Mouse (Mus musculus) stomach, embryonic 14.5 days (tissue): ENCODE measurements around the gene Gm20388. TPM values are rescaled to one million over a fixed set of nuclear protein-coding genes. Genes with fewer than 3 reads are reported as not detected.
A peak's percentile ranks its signal among the peaks of the same experiment; 100 is the strongest.

Source experiments
- ATAC-seq: fragments of 200-750 bp; cut with Nextera tagmentation; 2 replicates; pipeline ENCODE4 v1.8.0; 2017; ENCODE audit warnings: low read depth, moderate TSS enrichment; ENCODE audit not compliant: insufficient number of reproducible peaks, insufficient read depth, low FRiP score
- H3K27ac ChIP-seq: fragments of 300-500 bp; sonication (generic); 2 replicates; pipeline ENCODE4 v1.5.1; 2014; ENCODE audit warnings: mild to moderate bottlenecking, low read length, moderate library complexity, mixed read lengths
- H3K27me3 ChIP-seq: fragments of 300-500 bp; sonication (generic); 2 replicates; pipeline ENCODE4 v1.6.1; 2014; ENCODE audit warnings: low read length, control low read depth, mixed read lengths; ENCODE audit not compliant: control insufficient read depth, insufficient read depth
- H3K36me3 ChIP-seq: fragments of 300-500 bp; sonication (generic); 2 replicates; pipeline ENCODE4 v1.6.1; 2014; ENCODE audit warnings: mild to moderate bottlenecking, control low read depth, low read length, moderate library complexity, mixed read lengths; ENCODE audit not compliant: control insufficient read depth, insufficient read depth
- H3K4me1 ChIP-seq: fragments of 300-500 bp; sonication (generic); 2 replicates; pipeline ENCODE4 v1.6.1; 2014; ENCODE audit warnings: low read length, control low read depth, mixed read lengths; ENCODE audit not compliant: control insufficient read depth, insufficient read depth
- H3K4me2 ChIP-seq: fragments of 300-500 bp; sonication (generic); replicated peaks from 2 replicates; pipeline ENCODE4 v1.6.1; 2014; ENCODE audit warnings: low read depth, low read length, control low read depth
- H3K4me3 ChIP-seq: fragments of 300-500 bp; sonication (generic); 2 replicates; pipeline ENCODE4 v1.5.1; 2014; ENCODE audit warnings: low read depth, low read length, control low read depth
- H3K9ac ChIP-seq: fragments of 300-500 bp; sonication (generic); replicated peaks from 2 replicates; pipeline ENCODE4 v1.6.1; 2014; ENCODE audit warnings: low read depth, mild to moderate bottlenecking, control low read depth, low read length, moderate library complexity, mixed read lengths
- H3K9me3 ChIP-seq: fragments of 300-500 bp; sonication (generic); 2 replicates; pipeline ENCODE4 v1.6.1; 2016; ENCODE audit warnings: low read depth, low read length, control low read depth; ENCODE audit not compliant: control insufficient read depth
- WGBS: fragments of 180-500 bp; shearing (Covaris S2); extraction: QIAGEN DNeasy Blood & Tissue Kit; methylation state at CpG from one replicate; pipeline ENCODE4 v1.1.7; 2014; 5-methylcytosine and 5-hydroxymethylcytosine counted together
- polyA plus RNA-seq: library from polyadenylated mRNA; unstranded; fragments of >200 nt; fragmentation: Nextera tagmentation; extraction: Ambion mirVana; gene quantifications from 2 replicates; pipeline ENCODE4 v1.2.1, GENCODE M21; 2014

The Gm20388 gene
- polyA plus RNA-seq, 1 experiment from 2014 or later, result 11.4 TPM

DNA sequence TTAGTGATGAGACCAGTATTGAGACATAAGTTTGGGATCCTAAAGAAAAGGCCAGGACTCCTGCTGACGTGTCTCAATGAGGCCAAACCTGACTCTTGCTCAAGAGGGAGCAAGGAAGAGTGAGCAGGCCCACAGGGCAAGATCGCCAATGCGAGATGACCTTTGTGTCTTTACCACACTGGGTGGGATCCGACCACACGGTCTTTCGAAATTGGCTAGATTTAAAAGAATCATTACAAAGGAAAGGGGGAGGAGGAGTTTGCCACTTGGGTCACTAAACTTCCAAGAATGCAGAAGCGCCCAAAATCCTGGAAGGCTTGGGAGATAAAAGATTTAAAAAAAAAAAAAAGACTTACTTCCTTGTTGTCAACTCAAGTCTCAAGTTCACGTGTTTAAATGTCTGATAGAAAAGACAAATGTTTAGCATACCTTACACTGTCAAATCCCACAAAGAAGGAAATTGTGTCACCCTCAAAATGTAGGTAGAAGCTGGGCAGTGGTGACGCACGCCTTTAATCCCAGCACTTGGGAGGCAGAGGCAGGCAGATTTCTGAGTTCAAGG, 1936.7 kb downstream of the Gm20388 start:
- Histone ChIP-seq H3K4me2 (no peak overlapping the region), H3K36me3 (no peaks in the 10 kb centered on the region), H3K4me3 (no peak overlapping the region), H3K4me1 (no peaks in the 10 kb centered on the region), H3K27me3 (no peaks in the 10 kb centered on the region), H3K27ac (no peak overlapping the region), H3K9me3 (no peaks in the 10 kb centered on the region), H3K9ac (no peak overlapping the region)
- 78% methylated on average over 10 of the region's 10 CpGs for WGBS
- no peak for ATAC-seq

DNA sequence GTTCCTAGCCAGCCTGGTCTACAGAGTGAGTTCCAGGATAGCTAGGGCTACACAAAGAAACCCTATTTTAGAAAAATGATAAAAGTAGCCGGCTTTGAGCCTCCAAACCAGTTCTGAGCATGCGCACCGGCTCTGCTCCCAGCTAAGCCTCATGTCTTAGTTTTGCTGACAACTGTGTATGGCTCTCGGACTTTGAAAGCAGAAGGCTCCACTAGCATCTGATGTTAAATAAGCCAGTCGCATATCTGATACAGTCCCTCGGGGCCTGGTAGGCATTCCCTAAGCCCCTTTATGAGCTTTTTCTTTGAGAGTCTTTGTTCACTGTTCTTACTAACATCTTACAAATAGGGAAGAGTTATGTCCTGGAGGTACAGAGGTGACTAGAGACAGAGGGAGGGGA, 1937.3 kb downstream of the Gm20388 start:
- no peak overlapping the region for H3K4me3 ChIP-seq
- H3K4me1 ChIP-seq, result no peaks in the 10 kb centered on the region
- H3K36me3 ChIP-seq, result no peaks in the 10 kb centered on the region
- no peak overlapping the region for H3K9ac ChIP-seq
- H3K27me3 ChIP-seq, result no peaks in the 10 kb centered on the region
- H3K27ac ChIP-seq, result no peak overlapping the region
- no peaks in the 10 kb centered on the region for H3K9me3 ChIP-seq
- WGBS, result 73% methylated on average over 6 of the region's 6 CpGs
- no peak overlapping the region for H3K4me2 ChIP-seq
- no peak for ATAC-seq

DNA sequence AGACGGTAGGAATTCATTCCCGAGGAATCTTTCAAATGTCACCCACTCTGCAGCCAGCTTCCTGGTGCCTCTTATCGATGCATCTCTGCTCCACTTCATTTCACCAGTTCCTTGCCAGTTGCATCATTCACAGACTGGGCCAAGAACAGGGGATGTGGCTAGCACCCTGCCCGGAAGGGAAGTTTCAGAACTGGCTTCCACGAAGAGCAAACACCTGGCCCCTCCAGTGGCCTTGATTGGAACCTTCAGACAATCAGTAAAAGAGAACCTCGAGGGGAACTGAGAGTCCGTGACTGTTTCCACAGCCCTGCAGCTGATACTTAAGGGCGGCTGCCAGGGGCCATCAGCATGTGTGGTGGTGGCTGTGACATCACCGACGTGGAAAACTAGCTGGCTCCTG, 1937.9 kb downstream of the Gm20388 start:
- no peak overlapping the region for H3K27ac ChIP-seq
- H3K9me3 ChIP-seq, result no peaks in the 10 kb centered on the region
- no peaks in the 10 kb centered on the region for H3K36me3 ChIP-seq
- ATAC-seq, result no peak
- H3K4me1 ChIP-seq, result no peaks in the 10 kb centered on the region
- no peak overlapping the region for H3K4me2 ChIP-seq
- WGBS, result 59% methylated on average over 10 of the region's 10 CpGs
- no peak overlapping the region for H3K4me3 ChIP-seq
- no peaks in the 10 kb centered on the region for H3K27me3 ChIP-seq
- H3K9ac ChIP-seq, result no peak overlapping the region

DNA sequence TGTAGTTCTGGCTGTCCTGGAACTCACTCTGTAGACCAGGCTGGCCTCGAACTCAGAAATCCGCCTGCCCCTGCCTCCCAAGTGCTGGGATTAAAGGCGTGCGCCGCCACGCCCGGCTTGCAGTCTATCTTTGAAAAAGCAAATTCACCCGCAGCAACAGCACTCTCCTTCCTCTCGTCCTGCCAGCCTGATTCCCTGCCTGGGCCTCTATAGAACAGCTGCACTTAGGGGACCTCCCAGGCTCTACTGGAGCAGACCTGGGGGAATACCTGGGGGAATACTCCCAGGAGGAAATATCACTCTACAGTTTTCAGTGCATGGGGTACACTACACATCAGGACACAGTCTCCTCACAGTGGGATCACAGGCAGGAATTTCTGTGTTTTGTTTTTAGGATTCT, 1938.7 kb downstream of the Gm20388 start:
- ATAC-seq, result no peak
- Histone ChIP-seq H3K36me3 (no peaks in the 10 kb centered on the region), H3K4me3 (no peak overlapping the region), H3K4me2 (no peak overlapping the region), H3K27me3 (no peaks in the 10 kb centered on the region), H3K4me1 (no peaks in the 10 kb centered on the region), H3K9me3 (no peaks in the 10 kb centered on the region), H3K27ac (no peak overlapping the region), H3K9ac (no peak overlapping the region)
- 67% methylated on average over 9 of the region's 9 CpGs for WGBS

DNA sequence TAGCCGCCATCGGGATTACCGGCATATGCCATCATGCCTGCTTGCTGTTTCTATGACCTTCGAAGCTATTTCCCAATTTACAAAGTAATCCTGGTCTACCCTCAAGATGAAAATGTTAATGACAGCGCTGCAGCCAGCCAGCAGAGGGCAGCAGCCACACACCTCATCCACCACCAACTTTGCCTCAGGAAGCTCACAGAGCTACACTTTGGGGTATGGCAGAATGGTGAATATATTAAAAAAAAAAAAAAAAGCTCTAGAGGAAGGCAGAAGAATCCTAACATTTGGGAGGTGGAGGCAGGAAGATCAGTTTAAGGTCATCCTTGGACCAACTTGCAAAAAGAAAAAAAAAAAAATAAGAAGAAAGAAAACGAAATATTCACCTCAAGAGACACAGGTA, 1939.4 kb downstream of the Gm20388 start:
- ATAC-seq, result no peak

DNA sequence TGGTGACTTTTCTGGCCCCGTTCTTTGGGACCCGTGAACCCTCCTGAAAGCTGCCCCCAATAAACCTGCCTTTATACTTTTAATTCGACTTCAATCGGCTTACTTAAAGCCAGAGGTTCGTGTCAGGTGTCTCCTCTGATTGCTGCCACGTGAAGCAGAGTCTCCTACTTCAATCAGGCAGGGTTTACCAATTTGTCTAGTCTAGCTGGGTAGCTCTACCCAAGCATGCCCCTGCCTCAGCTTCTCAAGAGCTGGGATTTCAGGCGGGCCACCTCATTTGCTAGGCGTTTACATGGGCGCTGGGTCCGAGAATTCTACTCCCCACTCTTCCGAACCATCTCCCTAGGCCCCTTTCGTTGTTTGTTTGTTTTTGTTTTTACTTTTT, 1939.8 kb downstream of the Gm20388 start:
- Histone ChIP-seq H3K36me3 (no peaks in the 10 kb centered on the region), H3K27ac (no peak overlapping the region), H3K4me1 (no peaks in the 10 kb centered on the region), H3K9me3 (no peaks in the 10 kb centered on the region), H3K27me3 (no peaks in the 10 kb centered on the region), H3K4me2 (peak overlapping the region; percentile 48), H3K9ac (no peak overlapping the region), H3K4me3 (no peak overlapping the region)
- 40% methylated on average over 12 of the region's 12 CpGs for WGBS
- no peak for ATAC-seq

More for the DNA sequence above, 1939.4 kb downstream of the Gm20388 start:
- Histone ChIP-seq H3K4me2 (no peak overlapping the region), H3K4me3 (no peak overlapping the region), H3K36me3 (no peaks in the 10 kb centered on the region), H3K4me1 (no peaks in the 10 kb centered on the region), H3K9me3 (no peaks in the 10 kb centered on the region), H3K27me3 (no peaks in the 10 kb centered on the region), H3K9ac (no peak overlapping the region), H3K27ac (no peak overlapping the region)
- 14% methylated on average over 6 of the region's 6 CpGs for WGBS

DNA sequence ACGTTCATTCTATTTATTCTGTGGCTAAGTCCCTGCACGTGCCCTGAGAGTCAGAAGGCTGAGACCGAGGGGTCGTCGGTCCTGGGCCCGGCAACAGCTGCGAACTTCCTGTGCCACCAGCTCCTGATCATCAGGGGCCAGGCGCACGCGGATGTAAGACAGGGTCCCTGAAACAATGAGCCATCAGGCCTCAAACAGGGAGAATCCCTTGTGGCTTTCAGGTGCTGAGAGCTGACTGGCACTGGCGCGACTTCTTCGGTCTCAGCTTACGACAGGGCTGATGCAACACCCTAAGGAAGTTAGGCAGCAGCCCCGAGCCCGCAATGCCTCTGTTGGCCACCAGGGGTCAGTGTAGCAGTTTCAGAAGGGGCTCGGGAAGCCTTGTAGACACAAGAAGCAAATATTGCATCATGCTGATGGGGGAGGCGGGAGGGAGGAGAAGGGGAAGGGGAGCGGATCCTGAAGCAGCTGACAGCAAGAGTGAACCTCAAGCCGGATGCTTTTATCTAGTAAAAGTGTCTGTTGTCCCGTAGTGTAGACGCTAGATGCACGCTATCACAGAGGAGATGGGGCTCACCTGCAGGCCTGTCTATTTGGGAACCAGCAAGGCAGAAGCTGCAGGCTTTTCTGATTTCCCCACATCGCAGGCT, 1940.3 kb downstream of the Gm20388 start:
- no peak overlapping the region for H3K27ac ChIP-seq
- no peaks in the 10 kb centered on the region for H3K36me3 ChIP-seq
- H3K4me3 ChIP-seq, result no peak overlapping the region
- no peaks in the 10 kb centered on the region for H3K4me1 ChIP-seq
- no peaks in the 10 kb centered on the region for H3K9me3 ChIP-seq
- peak overlapping the region; percentile 48 for H3K4me2 ChIP-seq
- no peaks in the 10 kb centered on the region for H3K27me3 ChIP-seq
- WGBS, result 4% methylated on average over 24 of the region's 24 CpGs
- no peak overlapping the region for H3K9ac ChIP-seq
- ATAC-seq, result peak; percentile 84

DNA sequence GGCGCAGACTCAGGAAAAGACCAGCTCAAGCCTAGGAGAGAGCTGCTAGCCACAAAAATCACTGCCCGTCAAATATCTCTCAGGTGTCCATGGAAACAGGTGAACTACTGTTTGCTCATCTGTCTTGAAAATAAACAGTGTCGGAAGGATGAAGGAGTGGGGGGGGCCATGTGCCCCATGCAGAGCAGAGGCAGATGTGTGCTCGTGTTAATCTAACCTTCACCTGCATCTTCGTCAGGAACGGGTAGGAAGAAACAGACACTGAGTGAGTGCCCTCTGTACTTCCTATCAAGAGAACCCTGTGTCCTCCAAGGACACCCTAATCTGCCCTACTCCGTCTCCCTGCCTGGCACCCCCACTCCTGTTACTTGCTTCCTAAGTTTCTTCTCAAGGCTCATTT, 1941.1 kb downstream of the Gm20388 start:
- Histone ChIP-seq H3K4me1 (no peaks in the 10 kb centered on the region), H3K9ac (no peak overlapping the region), H3K9me3 (no peaks in the 10 kb centered on the region), H3K27ac (no peak overlapping the region), H3K27me3 (no peaks in the 10 kb centered on the region), H3K36me3 (no peaks in the 10 kb centered on the region), H3K4me3 (no peak overlapping the region), H3K4me2 (peak overlapping the region; percentile 48; the same call in 1 of the 2 replicates)
- WGBS, result 25% methylated on average over 7 of the region's 7 CpGs
- no peak; the same call in 1 of the 2 replicates for ATAC-seq

DNA sequence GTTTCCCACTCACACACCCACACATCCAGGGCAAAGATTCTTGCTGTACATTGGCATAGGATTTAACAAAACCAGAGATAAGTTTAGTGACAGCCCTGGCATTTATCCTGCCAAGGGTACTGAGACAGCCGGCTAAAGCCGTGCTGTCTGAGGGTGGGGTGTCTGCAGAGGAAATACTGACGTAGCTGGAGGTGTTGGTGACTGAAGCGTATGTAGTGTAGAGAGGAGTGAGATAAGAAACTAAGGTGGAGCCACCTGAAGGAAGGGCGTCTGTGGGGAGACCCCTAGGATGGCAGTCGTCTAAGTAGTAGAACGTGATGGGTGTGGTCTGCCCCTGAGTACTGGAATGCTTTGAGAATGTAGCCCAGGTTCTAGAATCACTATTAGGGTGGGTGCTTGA, 1941.8 kb downstream of the Gm20388 start:
- no peak overlapping the region for H3K4me2 ChIP-seq
- no peaks in the 10 kb centered on the region for H3K27me3 ChIP-seq
- no peak overlapping the region for H3K9ac ChIP-seq
- no peaks in the 10 kb centered on the region for H3K4me1 ChIP-seq
- H3K36me3 ChIP-seq, result no peaks in the 10 kb centered on the region
- H3K27ac ChIP-seq, result no peak overlapping the region
- no peak for ATAC-seq
- H3K9me3 ChIP-seq, result no peaks in the 10 kb centered on the region
- H3K4me3 ChIP-seq, result no peak overlapping the region
- 39% methylated on average over 7 of the region's 7 CpGs for WGBS
